In genomic region chr12:15808186-15808800, GRCm38 (mm10) we compare ENCODE assay signal across 21 mouse cellular contexts. TPM values are rescaled to one million over a fixed set of nuclear protein-coding genes. Genes with fewer than 3 reads are reported as not detected.
DNase-seq lines count a peak whose midpoint lies in the region; ATAC-seq lines count a peak whose summit lies in the region.
"Had no signal": no experiment of that assay in that cellular context is flagged by ENCODE, and none has a peak within 500 bp of the region (broad histone marks: within the 10 kb centered on the region; RNA-seq: fewer than 3 reads in every experiment).

No protein-coding gene starts in this region.

- H3K36me3 ChIP-seq in kidney, embryonic 15.5 days, result peaks cover 65% of the 10 kb centered on the region

- ATAC-seq in activated CD4-positive, CD25-positive, alpha-beta regulatory T cell, adult 4 months, result no peak
- ATAC-seq in kidney, embryonic 15.5 days (replicated peaks; ENCODE audit: low FRiP score), result no peak
- ATAC-seq: forebrain, embryonic 15.5 days had no signal

- H3K9ac ChIP-seq in kidney, embryonic 15.5 days, result no peak overlapping the region
- H3K9ac ChIP-seq: embryonic facial prominence, embryonic 12.5 days; forebrain, embryonic 15.5 days; heart, embryonic 15.5 days; hindbrain, embryonic 15.5 days had no signal

- H3K4me3 ChIP-seq in kidney, embryonic 15.5 days (replicated peaks), result no peak overlapping the region
- H3K4me3 ChIP-seq: embryonic facial prominence, embryonic 12.5 days; forebrain, embryonic 15.5 days; heart, embryonic 15.5 days; hindbrain, embryonic 10.5 days; hindbrain, embryonic 15.5 days had no signal

- H3K9me3 ChIP-seq in kidney, embryonic 15.5 days (replicated peaks), result no peaks in the 10 kb centered on the region
- H3K9me3 ChIP-seq: embryonic facial prominence, embryonic 12.5 days; forebrain, embryonic 15.5 days; heart, embryonic 15.5 days; hindbrain, embryonic 10.5 days; hindbrain, embryonic 15.5 days had no signal

- no peak overlapping the region for H3K4me2 ChIP-seq in kidney, embryonic 15.5 days
- H3K4me2 ChIP-seq: embryonic facial prominence, embryonic 12.5 days; forebrain, embryonic 15.5 days; heart, embryonic 11.5 days; heart, embryonic 15.5 days; hindbrain, embryonic 15.5 days had no signal

- no peaks in the 10 kb centered on the region for H3K27me3 ChIP-seq in kidney, embryonic 15.5 days
- H3K27me3 ChIP-seq: embryonic facial prominence, embryonic 12.5 days; forebrain, embryonic 15.5 days; heart, embryonic 15.5 days; hindbrain, embryonic 15.5 days had no signal

- peaks cover 49% of the 10 kb centered on the region for H3K4me1 ChIP-seq in kidney, embryonic 15.5 days

- DNase-seq in heart, adult 11 months, result peak; percentile 86
- no peak for DNase-seq in heart, postnatal 4 days
- peak; percentile 42 for DNase-seq in CD4-positive helper T cell, adult 2 months (ENCODE audit: low read depth, low spot score)
- peak; percentile 31 to 61 for DNase-seq in CD8-positive naive resting alpha-beta T cell, adult 2 months (ENCODE audit: low read depth in 2 of 2, low spot score in 2 of 2)
- peak; percentile 50 for DNase-seq in induced T-regulatory cell, adult 2 months (ENCODE audit: low read depth)
- DNase-seq in c-Kit-positive CD71-positive TER-119-positive erythroid progenitor cells, embryonic 14.5 days (ENCODE audit: low spot score), result no peak
- DNase-seq: adrenal gland, postnatal 10 days; cerebellum, adult 11-12 months; cerebellum, adult 9-10 months; cerebellum, postnatal 25 days; gastrocnemius, postnatal 25 days; heart, postnatal 14 days; kidney, adult 11 months had no signal

- H3K27ac ChIP-seq in kidney, embryonic 15.5 days, result no peak overlapping the region
- H3K27ac ChIP-seq: embryonic facial prominence, embryonic 12.5 days; forebrain, embryonic 15.5 days; heart, embryonic 15.5 days; hindbrain, embryonic 10.5 days; hindbrain, embryonic 15.5 days had no signal

- 92% methylated on average over 5 of the region's 5 CpGs for WGBS in kidney, embryonic 15.5 days

RNA-seq across cellular contexts. Expression of gene Trib2, which starts 8.4 kb away (rescaled TPM):
- 10 to 100 TPM; 73.6 to 83.6 TPM for total RNA-seq in heart, postnatal 4 days (2021)
- polyA plus RNA-seq in activated CD4-positive, CD25-positive, alpha-beta regulatory T cell, adult 4 months (2017; shearing (Covaris generic)), result 100 to 1,000 TPM in 1 of 2 experiments, 10 to 100 TPM in 1; 90.9 to 103 TPM
- 54.8 and 56.1 TPM in 2 replicates for polyA plus RNA-seq in kidney, embryonic 15.5 days (2015; fragmentation: Nextera tagmentation; extraction: Ambion mirVana)

Comparison
In these comparisons a context has a peak if more than half of its experiments do, and no peak if none do; other contexts are left out.
1. DNase-seq: peak in heart, adult 11 months (single experiment), CD4-positive helper T cell, adult 2 months (single experiment), CD8-positive naive resting alpha-beta T cell, adult 2 months (2 of 2) and induced T-regulatory cell, adult 2 months (single experiment); none in heart, postnatal 4 days (single experiment) and c-Kit-positive CD71-positive TER-119-positive erythroid progenitor cells, embryonic 14.5 days (single experiment).